Comparison of ENCODE assay signal across 8 mouse cellular contexts in genomic region chr7:98177566-98177928, GRCm38 (mm10). TPM values are rescaled to one million over a fixed set of nuclear protein-coding genes. Genes with fewer than 3 reads are reported as not detected.
DNase-seq lines count a peak whose midpoint lies in the region; ATAC-seq lines count a peak whose summit lies in the region.

No protein-coding gene starts in this region.

- no peaks in the 10 kb centered on the region; the same call in 1 of the 2 replicates for H3K27me3 ChIP-seq in lung, embryonic 15.5 days
- peaks cover 56% of the 10 kb centered on the region for H3K27me3 ChIP-seq in forebrain, embryonic 10.5 days (ENCODE audit: poor library complexity, severe bottlenecking)
- H3K27me3 ChIP-seq in limb, embryonic 10.5 days (ENCODE audit: low read depth, poor library complexity, severe bottlenecking) = peaks cover 13% of the 10 kb centered on the region
- H3K27me3 ChIP-seq in neural tube, embryonic 15.5 days (replicated peaks) = no peaks in the 10 kb centered on the region

- DNase-seq in lung, adult 18-20 months = no peak
- no peak for DNase-seq in forebrain, embryonic 10.5 days (ENCODE audit: extremely low spot score, low spot score)
- DNase-seq in limb, embryonic 10.5 days (ENCODE audit: low spot score) = no peak
- no peak for DNase-seq in cerebellum, adult 18-20 months

- peak overlapping the region; percentile 90 for H3K4me2 ChIP-seq in lung, embryonic 15.5 days
- H3K4me2 ChIP-seq in neural tube, embryonic 15.5 days = peak overlapping the region; percentile 74

- peaks cover 22% of the 10 kb centered on the region for H3K4me1 ChIP-seq in lung, embryonic 15.5 days
- H3K4me1 ChIP-seq in forebrain, embryonic 10.5 days = peaks cover 29% of the 10 kb centered on the region
- peaks cover 36% of the 10 kb centered on the region for H3K4me1 ChIP-seq in limb, embryonic 10.5 days
- peaks cover 38% of the 10 kb centered on the region for H3K4me1 ChIP-seq in neural tube, embryonic 15.5 days

- H3K4me3 ChIP-seq in lung, embryonic 15.5 days = peak overlapping the region; percentile 97
- H3K4me3 ChIP-seq in forebrain, embryonic 10.5 days = peak overlapping the region; percentile 86
- peak overlapping the region; percentile 83 for H3K4me3 ChIP-seq in limb, embryonic 10.5 days
- peak overlapping the region; percentile 96 for H3K4me3 ChIP-seq in neural tube, embryonic 15.5 days (replicated peaks)

- H3K27ac ChIP-seq in lung, embryonic 15.5 days = peak overlapping the region; percentile 72
- peak overlapping the region; percentile 86 for H3K27ac ChIP-seq in forebrain, embryonic 10.5 days
- H3K27ac ChIP-seq in limb, embryonic 10.5 days = peak overlapping the region; percentile 80
- H3K27ac ChIP-seq in neural tube, embryonic 15.5 days (replicated peaks) = peak overlapping the region; percentile 63; the same call in 1 of the 2 replicates

- H3K9ac ChIP-seq in lung, embryonic 15.5 days = peak overlapping the region; percentile 74
- H3K9ac ChIP-seq in neural tube, embryonic 15.5 days (replicated peaks) = peak overlapping the region; percentile 89

- ATAC-seq in lung, embryonic 15.5 days (ENCODE audit: borderline replicate concordance, extremely low read depth, low FRiP score, low TSS enrichment) = no peak
- ATAC-seq in neural tube, embryonic 15.5 days (ENCODE audit: low FRiP score) = no peak; the same call in 1 of the 2 replicates
- no peak for ATAC-seq in CD4-positive, CD25-positive, alpha-beta regulatory T cell, adult 4 months
- no peak for ATAC-seq in erythroid progenitor cell, adult 5-6 weeks (replicated peaks; ENCODE audit: low FRiP score, poor library complexity, severe bottlenecking)

- WGBS in lung, embryonic 15.5 days = 3% methylated on average over 9 of the region's 9 CpGs
- 10% methylated on average over 9 of the region's 9 CpGs for WGBS in forebrain, embryonic 10.5 days
- 8% methylated on average over 9 of the region's 9 CpGs for WGBS in limb, embryonic 10.5 days
- WGBS in neural tube, embryonic 15.5 days = 5% methylated on average over 9 of the region's 9 CpGs

- no peaks in the 10 kb centered on the region for H3K9me3 ChIP-seq in lung, embryonic 15.5 days
- no peaks in the 10 kb centered on the region for H3K9me3 ChIP-seq in forebrain, embryonic 10.5 days
- H3K9me3 ChIP-seq in limb, embryonic 10.5 days (replicated peaks) = no peaks in the 10 kb centered on the region
- no peaks in the 10 kb centered on the region for H3K9me3 ChIP-seq in neural tube, embryonic 15.5 days (replicated peaks)

- H3K36me3 ChIP-seq in lung, embryonic 15.5 days = no peaks in the 10 kb centered on the region
- H3K36me3 ChIP-seq in forebrain, embryonic 10.5 days (replicated peaks) = no peaks in the 10 kb centered on the region
- H3K36me3 ChIP-seq in limb, embryonic 10.5 days = no peaks in the 10 kb centered on the region
- H3K36me3 ChIP-seq in neural tube, embryonic 15.5 days = no peaks in the 10 kb centered on the region

RNA-seq across cellular contexts. Expression of gene Capn5, which starts 0.5 kb away (rescaled TPM):
- 7.5 and 8.8 TPM in 2 replicates for polyA plus RNA-seq in lung, embryonic 15.5 days (2015; fragmentation: Nextera tagmentation; extraction: Ambion mirVana)
- 5.8 TPM in 2 replicates for polyA plus RNA-seq in forebrain, embryonic 10.5 days (2016; fragmentation: Nextera tagmentation; extraction: Ambion mirVana)
- polyA plus RNA-seq in limb, embryonic 10.5 days (2016; fragmentation: Nextera tagmentation; extraction: Ambion mirVana) = 3.4 and 4.5 TPM in 2 replicates
- 23.6 and 29.4 TPM in 2 replicates for polyA plus RNA-seq in neural tube, embryonic 15.5 days (2015; fragmentation: Nextera tagmentation; extraction: Ambion mirVana)
- 1 to 10 TPM in 1 of 2 experiments, under 1 TPM in 1; 0.90 to 1.5 TPM for polyA plus RNA-seq in CD4-positive, CD25-positive, alpha-beta regulatory T cell, adult 4 months (2017; shearing (Covaris generic))
- total RNA-seq in erythroid progenitor cell, adult 5-6 weeks (2015; ENCODE audit: low replicate concordance) = 46.5 and 52.4 TPM in 2 replicates
- 51.3 and 72.5 TPM in 2 replicates for total RNA-seq in erythroid progenitor cell, adult 5-6 weeks (2017; ENCODE audit: low replicate concordance)

RNA-seq across cellular contexts. Expression of gene B3gnt6, which starts 21.7 kb away (rescaled TPM):
- 0.15 and 0.21 TPM in 2 replicates for polyA plus RNA-seq in lung, embryonic 15.5 days (2015; fragmentation: Nextera tagmentation; extraction: Ambion mirVana)
- 0.06 TPM in 1 of 2 replicates, not detected in the other for polyA plus RNA-seq in forebrain, embryonic 10.5 days (2016; fragmentation: Nextera tagmentation; extraction: Ambion mirVana)
- polyA plus RNA-seq in limb, embryonic 10.5 days (2016; fragmentation: Nextera tagmentation; extraction: Ambion mirVana) = not detected in 2 replicates
- 0.49 and 0.77 TPM in 2 replicates for polyA plus RNA-seq in neural tube, embryonic 15.5 days (2015; fragmentation: Nextera tagmentation; extraction: Ambion mirVana)
- polyA plus RNA-seq in CD4-positive, CD25-positive, alpha-beta regulatory T cell, adult 4 months (2017; shearing (Covaris generic)) = not detected
- 1.1 TPM in 1 of 2 replicates, not detected in the other for total RNA-seq in erythroid progenitor cell, adult 5-6 weeks (2015; ENCODE audit: low replicate concordance)
- total RNA-seq in erythroid progenitor cell, adult 5-6 weeks (2017; ENCODE audit: low replicate concordance) = not detected in 2 replicates

RNA-seq across cellular contexts. Expression of gene Omp, which starts 32.2 kb away (rescaled TPM):
- 0.19 and 0.20 TPM in 2 replicates for polyA plus RNA-seq in lung, embryonic 15.5 days (2015; fragmentation: Nextera tagmentation; extraction: Ambion mirVana)
- 0.11 and 0.19 TPM in 2 replicates for polyA plus RNA-seq in forebrain, embryonic 10.5 days (2016; fragmentation: Nextera tagmentation; extraction: Ambion mirVana)
- polyA plus RNA-seq in limb, embryonic 10.5 days (2016; fragmentation: Nextera tagmentation; extraction: Ambion mirVana) = 0.13 TPM in 2 replicates
- polyA plus RNA-seq in neural tube, embryonic 15.5 days (2015; fragmentation: Nextera tagmentation; extraction: Ambion mirVana) = 0.81 and 0.91 TPM in 2 replicates
- not detected for polyA plus RNA-seq in CD4-positive, CD25-positive, alpha-beta regulatory T cell, adult 4 months (2017; shearing (Covaris generic))
- 4.0 and 4.6 TPM in 2 replicates for total RNA-seq in erythroid progenitor cell, adult 5-6 weeks (2015; ENCODE audit: low replicate concordance)
- 15.4 and 17.2 TPM in 2 replicates for total RNA-seq in erythroid progenitor cell, adult 5-6 weeks (2017; ENCODE audit: low replicate concordance)

RNA-seq across cellular contexts. Expression of gene Myo7a, which starts 58.2 kb away (rescaled TPM):
- 11.6 and 12.9 TPM in 2 replicates for polyA plus RNA-seq in lung, embryonic 15.5 days (2015; fragmentation: Nextera tagmentation; extraction: Ambion mirVana)
- 20.1 and 20.8 TPM in 2 replicates for polyA plus RNA-seq in forebrain, embryonic 10.5 days (2016; fragmentation: Nextera tagmentation; extraction: Ambion mirVana)
- 18.6 and 19.1 TPM in 2 replicates for polyA plus RNA-seq in limb, embryonic 10.5 days (2016; fragmentation: Nextera tagmentation; extraction: Ambion mirVana)
- 14.4 and 16.0 TPM in 2 replicates for polyA plus RNA-seq in neural tube, embryonic 15.5 days (2015; fragmentation: Nextera tagmentation; extraction: Ambion mirVana)
- 1 to 10 TPM; 1.0 to 3.1 TPM for polyA plus RNA-seq in CD4-positive, CD25-positive, alpha-beta regulatory T cell, adult 4 months (2017; shearing (Covaris generic))
- total RNA-seq in erythroid progenitor cell, adult 5-6 weeks (2015; ENCODE audit: low replicate concordance) = 3.4 and 5.4 TPM in 2 replicates
- total RNA-seq in erythroid progenitor cell, adult 5-6 weeks (2017; ENCODE audit: low replicate concordance) = 5.1 and 5.8 TPM in 2 replicates
